Mouse (Mus musculus): Measurements from ENCODE around the gene Igsf3. TPM values are rescaled to one million over a fixed set of nuclear protein-coding genes. Genes with fewer than 3 reads are reported as not detected.

The Igsf3 gene
- total and polyA plus RNA-seq, 3 experiments, result not detected

DNA sequence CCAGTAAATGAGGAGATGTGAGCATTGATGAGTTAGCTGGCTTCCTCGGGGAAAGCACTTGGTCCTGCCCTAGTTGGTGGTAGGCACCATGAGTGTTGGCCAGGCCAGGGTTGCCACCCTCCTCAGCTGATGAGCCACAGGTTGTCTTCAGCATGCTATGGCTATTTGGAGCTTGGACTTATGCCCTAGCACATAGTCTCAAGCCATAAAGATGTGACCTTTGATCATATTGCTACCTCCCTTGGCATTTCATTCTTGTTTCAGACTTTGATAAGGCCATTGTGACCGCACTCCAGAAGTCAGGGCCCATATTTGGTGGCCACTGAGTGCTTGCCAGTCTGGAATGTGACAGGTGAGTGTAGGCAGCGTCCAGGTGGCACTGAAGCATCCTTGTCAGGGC, 19.2 kb downstream of the Igsf3 start:
- no peak overlapping the region for H3K9ac ChIP-seq (ENCODE audit: control insufficient read depth, low read depth, low read length, poor library complexity, severe bottlenecking)
- H3K9me3 ChIP-seq (replicated peaks; ENCODE audit: insufficient read depth, low read length), result no peaks in the 10 kb centered on the region
- no peak overlapping the region for H3K27ac ChIP-seq (ENCODE audit: control insufficient read depth, low read depth, low read length)
- no peaks in the 10 kb centered on the region for H3K36me3 ChIP-seq (ENCODE audit: control insufficient read depth in 1 of 2, insufficient read depth in 2 of 2, low read length in 2 of 2)
- no peak for DNase-seq (ENCODE audit: low read depth, low spot score)
- TF ChIP-seq TCF12 (IDR thresholded peaks at IDR 0.05; ENCODE audit: low read depth, low read length) (no peak), ZKSCAN1 (IDR thresholded peaks at IDR 0.05; ENCODE audit: low read depth, low read length) (no peak), EP300 (IDR thresholded peaks at IDR 0.05; ENCODE audit: low read depth in 1 of 2, low read length in 2 of 2) (no peak), NRF1 (IDR thresholded peaks at IDR 0.05; ENCODE audit: insufficient read depth, low read depth, low read length, poor library complexity, severe bottlenecking) (no peak), BHLHE40 (IDR thresholded peaks at IDR 0.05; ENCODE audit: borderline replicate concordance, low read depth, low read length) (no peak), NELFE (IDR thresholded peaks at IDR 0.05; ENCODE audit: low read depth, low read length) (no peak), USF2 (IDR thresholded peaks at IDR 0.05; ENCODE audit: borderline replicate concordance in 1 of 2, insufficient read depth in 1 of 2, low read depth in 1 of 2, low read length in 2 of 2) (no peak), HCFC1 (IDR thresholded peaks at IDR 0.05; ENCODE audit: low read depth, low read length) (no peak), MAX (IDR thresholded peaks at IDR 0.05; ENCODE audit: low read length) (no peak), TAL1 (IDR thresholded peaks at IDR 0.05; ENCODE audit: low read length) (no peak), SMC3 (IDR thresholded peaks at IDR 0.05; ENCODE audit: low read depth, low read length) (no peak), TBP (IDR thresholded peaks at IDR 0.05; ENCODE audit: low read depth, low read length) (no peak), RCOR1 (IDR thresholded peaks at IDR 0.05; ENCODE audit: low read depth, low read length) (no peak), SIN3A (IDR thresholded peaks at IDR 0.05; ENCODE audit: low read length) (no peak), MYC (IDR thresholded peaks at IDR 0.05; ENCODE audit: low read depth, low read length) (no peak), MEF2A (IDR thresholded peaks at IDR 0.05; ENCODE audit: extremely low read depth, insufficient replicate concordance, low read depth, low read length, poor library complexity, severe bottlenecking) (no peak)
- H3K27me3 ChIP-seq (ENCODE audit: control insufficient read depth in 1 of 2, insufficient read depth in 2 of 2, low read length in 2 of 2), result no peaks in the 10 kb centered on the region
- no peaks in the 10 kb centered on the region for H3K4me1 ChIP-seq (ENCODE audit: control insufficient read depth in 1 of 2, insufficient read depth in 2 of 2, low read length in 2 of 2)
- H3K4me3 ChIP-seq (ENCODE audit: control insufficient read depth in 1 of 2, insufficient read depth in 1 of 2, low read depth in 2 of 2, low read length in 2 of 2), result no peak overlapping the region
- H3K79me2 ChIP-seq (ENCODE audit: control insufficient read depth, insufficient read depth, low read length, poor library complexity), result no peaks in the 10 kb centered on the region

DNA sequence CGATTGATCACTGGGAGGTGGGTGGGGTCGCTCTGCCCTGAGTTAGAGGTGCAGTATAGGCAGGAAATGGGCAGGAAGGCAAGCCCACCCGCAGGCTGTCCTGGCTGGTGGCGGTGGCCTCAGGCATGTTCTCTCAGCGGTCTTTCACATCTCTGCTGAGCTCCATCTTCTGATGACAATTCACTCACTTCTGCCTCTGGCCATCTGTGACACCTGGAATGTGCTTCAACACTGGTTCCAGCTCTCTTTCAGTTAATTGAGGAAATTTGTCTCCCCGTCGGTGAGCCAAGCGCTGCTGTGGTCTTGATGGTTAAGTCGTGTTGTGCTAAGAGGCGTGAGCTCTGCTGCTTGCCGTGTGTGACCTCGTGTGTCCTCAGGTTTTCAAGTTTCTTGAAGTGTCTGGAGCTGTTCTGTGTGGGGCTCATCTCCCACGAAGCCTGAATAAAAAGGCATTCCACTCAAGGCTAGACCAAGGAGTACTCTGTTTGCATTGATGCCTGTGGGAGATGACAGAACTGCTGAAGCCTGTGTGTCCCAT, 19.9 kb downstream of the Igsf3 start:
- no peaks in the 10 kb centered on the region for H3K79me2 ChIP-seq (ENCODE audit: control insufficient read depth, insufficient read depth, low read length, poor library complexity)
- H3K27ac ChIP-seq (ENCODE audit: control insufficient read depth, low read depth, low read length), result no peak overlapping the region
- H3K4me3 ChIP-seq (ENCODE audit: control insufficient read depth in 1 of 2, insufficient read depth in 1 of 2, low read depth in 2 of 2, low read length in 2 of 2), result no peak overlapping the region
- no peak overlapping the region for H3K9ac ChIP-seq (ENCODE audit: control insufficient read depth, low read depth, low read length, poor library complexity, severe bottlenecking)
- H3K9me3 ChIP-seq (replicated peaks; ENCODE audit: insufficient read depth, low read length), result no peaks in the 10 kb centered on the region
- no peaks in the 10 kb centered on the region for H3K4me1 ChIP-seq (ENCODE audit: control insufficient read depth in 1 of 2, insufficient read depth in 2 of 2, low read length in 2 of 2)
- no peak for DNase-seq (ENCODE audit: low read depth, low spot score)
- H3K27me3 ChIP-seq (ENCODE audit: control insufficient read depth in 1 of 2, insufficient read depth in 2 of 2, low read length in 2 of 2), result no peaks in the 10 kb centered on the region
- TF ChIP-seq NELFE (IDR thresholded peaks at IDR 0.05; ENCODE audit: low read depth, low read length), result no peak
- no peak for TF ChIP-seq MYB (IDR thresholded peaks at IDR 0.05; ENCODE audit: low read depth, low read length)
- no peak for TF ChIP-seq HCFC1 (IDR thresholded peaks at IDR 0.05; ENCODE audit: low read depth, low read length)
- no peak for TF ChIP-seq BHLHE40 (IDR thresholded peaks at IDR 0.05; ENCODE audit: borderline replicate concordance, low read depth, low read length)
- TF ChIP-seq USF2 (IDR thresholded peaks at IDR 0.05; ENCODE audit: borderline replicate concordance in 1 of 2, insufficient read depth in 1 of 2, low read depth in 1 of 2, low read length in 2 of 2), result no peak
- no peak for TF ChIP-seq ZNF384 (IDR thresholded peaks at IDR 0.05; ENCODE audit: low read depth, low read length)
- no peak for TF ChIP-seq ZKSCAN1 (IDR thresholded peaks at IDR 0.05; ENCODE audit: low read depth, low read length)
- TF ChIP-seq MAZ (IDR thresholded peaks at IDR 0.05; ENCODE audit: low read depth, low read length), result no peak
- TF ChIP-seq JUND (IDR thresholded peaks at IDR 0.05; ENCODE audit: low read depth, low read length), result no peak
- TF ChIP-seq CTCF (IDR thresholded peaks at IDR 0.05 in 2 of 3, conservative IDR thresholded peaks at IDR 0.05 in 1 of 3; ENCODE audit: control insufficient read depth in 1 of 3, insufficient read depth in 1 of 3, low read depth in 2 of 3, low read length in 3 of 3, poor library complexity in 1 of 3, severe bottlenecking in 1 of 3), result no peak
- no peak for TF ChIP-seq MYC (IDR thresholded peaks at IDR 0.05; ENCODE audit: low read depth, low read length)
- no peak for TF ChIP-seq USF1 (IDR thresholded peaks at IDR 0.05; ENCODE audit: low read depth, low read length)
- TF ChIP-seq CHD2 (IDR thresholded peaks at IDR 0.05; ENCODE audit: low read length), result no peak
- no peak for TF ChIP-seq MEF2A (IDR thresholded peaks at IDR 0.05; ENCODE audit: extremely low read depth, insufficient replicate concordance, low read depth, low read length, poor library complexity, severe bottlenecking)
- no peak for TF ChIP-seq MAFK (IDR thresholded peaks at IDR 0.05; ENCODE audit: borderline replicate concordance, low read depth, low read length)
- TF ChIP-seq RAD21 (IDR thresholded peaks at IDR 0.05; ENCODE audit: low read depth, low read length), result no peak
- no peaks in the 10 kb centered on the region for H3K36me3 ChIP-seq (ENCODE audit: control insufficient read depth in 1 of 2, insufficient read depth in 2 of 2, low read length in 2 of 2)
